Mouse (Mus musculus) kidney, adult 2 months (tissue): ENCODE data around the gene Man2b2.

ENCODE experiments used
- CTCF ChIP-seq: fragments of 200-500 bp; conservative IDR thresholded peaks from 2 replicates; pipeline ENCODE4 v1.5.1; 2011; ENCODE audit warnings: low read depth, mild to moderate bottlenecking, control low read depth, low read length, moderate library complexity, mixed read lengths; ENCODE audit not compliant: insufficient read depth, insufficient read length
- POLR2A ChIP-seq: fragments of 200-500 bp; IDR thresholded peaks from one replicate; pipeline ENCODE4 v1.6.1; 2011; ENCODE audit warnings: low read depth, low read length, control low read depth

DNA sequence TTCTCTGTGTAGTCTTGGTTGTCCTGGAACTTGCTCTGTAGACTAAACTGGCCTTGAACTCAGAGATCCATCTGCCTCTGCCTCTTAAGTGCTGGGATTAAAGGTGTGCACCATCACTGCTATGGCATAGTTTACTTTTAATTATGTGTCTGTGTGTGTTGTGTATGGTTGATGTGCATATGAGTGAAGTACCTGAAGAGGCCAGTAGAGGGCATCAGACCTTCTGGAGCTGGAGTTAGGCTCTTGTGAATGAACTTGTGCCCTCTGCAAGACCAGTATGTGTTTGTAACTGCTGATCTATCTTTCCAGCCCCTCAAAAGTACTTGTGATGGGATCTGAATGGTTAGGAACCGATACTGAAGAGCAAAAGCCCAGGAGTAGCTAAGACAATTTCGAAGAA, 30.6 kb upstream of the Man2b2 start:
- TF ChIP-seq CTCF (no peak), POLR2A (no peak)
